Mouse (Mus musculus): Measurements from ENCODE around the gene Eif5b.

- TF ChIP-seq CTCF (IDR thresholded peaks at IDR 0.05) (no peak), EP300 (IDR thresholded peaks at IDR 0.05) (no peak)
Measured at GRCm38 (mm10) chr1:38055176-38055575, 57.4 kb downstream of the Eif5b start.

Data from lung, postnatal 0 days (tissue).